8 mouse cellular contexts compared by ENCODE assay signal in the genomic region with DNA sequence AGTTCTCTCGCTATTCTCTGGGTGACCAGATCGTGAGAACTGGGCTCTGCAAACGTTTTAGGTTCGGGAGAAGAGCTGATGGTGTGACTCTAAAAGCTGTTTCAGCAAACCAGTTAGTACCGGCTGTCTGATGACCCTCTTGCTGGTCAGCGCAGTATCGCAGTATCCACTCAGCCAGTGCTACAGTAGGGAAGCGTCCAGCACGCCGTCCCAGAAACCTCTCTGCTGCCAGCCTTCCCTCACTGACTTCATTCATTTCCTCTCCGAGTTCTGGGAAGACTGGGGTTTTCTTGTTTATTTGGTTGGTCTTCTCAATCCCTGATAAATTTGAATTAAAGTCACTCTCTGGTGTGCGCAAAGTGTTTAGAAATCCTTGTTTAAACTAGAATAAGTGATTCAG. TPM values are rescaled to one million over a fixed set of nuclear protein-coding genes. Genes with fewer than 3 reads are reported as not detected.
DNase-seq lines count a peak whose midpoint lies in the region; ATAC-seq and TF ChIP-seq lines count a peak whose summit lies in the region.

No protein-coding gene starts in this region.

- 48% methylated on average over 12 of the region's 12 CpGs for WGBS in embryonic facial prominence, embryonic 15.5 days
- 48% methylated on average over 12 of the region's 12 CpGs for WGBS in hindbrain, embryonic 14.5 days

- no peak for ATAC-seq in embryonic facial prominence, embryonic 15.5 days (ENCODE audit: insufficient number of reproducible peaks, low FRiP score, low TSS enrichment, low read depth)
- ATAC-seq in hindbrain, embryonic 14.5 days (ENCODE audit: low FRiP score): no peak

- peak overlapping the region; percentile 77 for H3K27ac ChIP-seq in gastrocnemius, adult 2 months
- peak overlapping the region; percentile 71 for H3K27ac ChIP-seq in embryonic facial prominence, embryonic 15.5 days (replicated peaks)
- peak overlapping the region; percentile 67 for H3K27ac ChIP-seq in hindbrain, embryonic 14.5 days

- no peaks in the 10 kb centered on the region for H3K9me3 ChIP-seq in embryonic facial prominence, embryonic 15.5 days (replicated peaks)
- H3K9me3 ChIP-seq in hindbrain, embryonic 14.5 days (ENCODE audit: control insufficient read depth, low read length): no peaks in the 10 kb centered on the region

- H3K4me2 ChIP-seq in embryonic facial prominence, embryonic 15.5 days (replicated peaks): 0 out of 2 replicates have a peak overlapping the region, but pooled peaks have one; percentile 30
- H3K4me2 ChIP-seq in hindbrain, embryonic 14.5 days (replicated peaks): peak overlapping the region; percentile 38

- H3K4me1 ChIP-seq in embryonic facial prominence, embryonic 15.5 days: peaks cover 31% of the 10 kb centered on the region
- H3K4me1 ChIP-seq in hindbrain, embryonic 14.5 days (replicated peaks; ENCODE audit: control insufficient read depth, insufficient read depth, low read length): no peaks in the 10 kb centered on the region; the same call in 1 of the 2 replicates

- H3K36me3 ChIP-seq in embryonic facial prominence, embryonic 15.5 days: no peaks in the 10 kb centered on the region
- H3K36me3 ChIP-seq in hindbrain, embryonic 14.5 days (replicated peaks; ENCODE audit: control insufficient read depth, insufficient read depth): no peaks in the 10 kb centered on the region

- DNase-seq in gastrocnemius, adult 2 months: peak; percentile 44
- no peak for DNase-seq in gastrocnemius, postnatal 25 days
- DNase-seq in hindbrain, embryonic 14.5 days (ENCODE audit: low spot score): no peak
- peak; percentile 68 for DNase-seq in lung, postnatal 10 days
- DNase-seq in urinary bladder, adult 2 months (ENCODE audit: low spot score): no peak
- DNase-seq in layer of hippocampus, adult 9-11 months: no peak
- no peak for DNase-seq in thymus, postnatal 10 days (ENCODE audit: low spot score in 2 of 2)

- no peaks in the 10 kb centered on the region for H3K27me3 ChIP-seq in embryonic facial prominence, embryonic 15.5 days
- no peaks in the 10 kb centered on the region for H3K27me3 ChIP-seq in hindbrain, embryonic 14.5 days (ENCODE audit: control insufficient read depth, insufficient read depth, low read length)

- no peak overlapping the region for H3K9ac ChIP-seq in embryonic facial prominence, embryonic 15.5 days
- H3K9ac ChIP-seq in hindbrain, embryonic 14.5 days: 0 out of 2 replicates have a peak overlapping the region, but pooled peaks have one; percentile 16

- no peak for TF ChIP-seq CTCF in gastrocnemius, adult 2 months (IDR thresholded peaks at IDR 0.05)

- H3K4me3 ChIP-seq in gastrocnemius, adult 2 months: peak overlapping the region; percentile 53
- no peak overlapping the region for H3K4me3 ChIP-seq in embryonic facial prominence, embryonic 15.5 days (replicated peaks)
- no peak overlapping the region for H3K4me3 ChIP-seq in hindbrain, embryonic 14.5 days (replicated peaks; ENCODE audit: low read length)

- intact Hi-C loops in gastrocnemius, adult 2 months (cut with DNase I): no loop called here

RNA-seq across cellular contexts. Expression of a gene that starts 46.8 kb away (rescaled TPM):
- 10 to 100 TPM; 41.9 to 48.9 TPM for total RNA-seq in gastrocnemius, adult 2 months (2021)
- total RNA-seq in gastrocnemius, postnatal 25 days (2021): 10 to 100 TPM; 52.6 to 57.3 TPM
- polyA plus RNA-seq in embryonic facial prominence, embryonic 15.5 days (2015; fragmentation: Nextera tagmentation; extraction: Ambion mirVana): 132 and 137 TPM in 2 replicates
- polyA plus RNA-seq in hindbrain, embryonic 14.5 days (2014; fragmentation: Nextera tagmentation; extraction: Ambion mirVana): 135 and 141 TPM in 2 replicates
- polyA plus RNA-seq in urinary bladder, adult 2 months (2012; rRNA removed): 58.0 and 68.6 TPM in 2 replicates

RNA-seq across cellular contexts. Expression of a gene that starts 53.4 kb away (rescaled TPM):
- 10 to 100 TPM; 17.0 to 29.5 TPM for total RNA-seq in gastrocnemius, adult 2 months (2021)
- total RNA-seq in gastrocnemius, postnatal 25 days (2021): 10 to 100 TPM; 21.4 to 24.3 TPM
- 73.1 and 79.4 TPM in 2 replicates for polyA plus RNA-seq in embryonic facial prominence, embryonic 15.5 days (2015; fragmentation: Nextera tagmentation; extraction: Ambion mirVana)
- 43.4 and 48.9 TPM in 2 replicates for polyA plus RNA-seq in hindbrain, embryonic 14.5 days (2014; fragmentation: Nextera tagmentation; extraction: Ambion mirVana)
- polyA plus RNA-seq in urinary bladder, adult 2 months (2012; rRNA removed): 95.8 and 110 TPM in 2 replicates

Comparison
In these comparisons a context has a peak if more than half of its experiments do, and no peak if none do; other contexts are left out.
1. DNase-seq: peak in gastrocnemius, adult 2 months (single experiment) and lung, postnatal 10 days (single experiment); none in gastrocnemius, postnatal 25 days (single experiment), hindbrain, embryonic 14.5 days (single experiment), urinary bladder, adult 2 months (single experiment), layer of hippocampus, adult 9-11 months (single experiment) and thymus, postnatal 10 days (0 of 2).
2. Peak in every context shown above with its lines, with median percentiles within 50 percentile points of each other: H3K27ac ChIP-seq.